Mouse (Mus musculus) CH12.LX (cell line): ENCODE data around the gene Ciz1. TPM values are rescaled to one million over a fixed set of nuclear protein-coding genes. Genes with fewer than 3 reads are reported as not detected.
A peak's percentile ranks its signal among the peaks of the same experiment; 100 is the strongest.

Source experiments
- DNase-seq: peaks from one replicate; pipeline ENCODE4 v3.0.0-alpha.2; 2013; ENCODE audit errors: extremely low read depth
- H3K27ac ChIP-seq: 2 replicates; pipeline ENCODE4 v1.5.1; 2012; ENCODE audit warnings: low read depth, mild to moderate bottlenecking, control low read depth, moderate library complexity; ENCODE audit not compliant: insufficient read depth
- H3K27me3 ChIP-seq: replicated peaks from 2 replicates; pipeline ENCODE3; 2012; ENCODE audit warnings: inconsistent platforms
- H3K36me3 ChIP-seq, 2 experiments: replicated peaks in 1 of 2; 2 replicates each; pipeline versions ENCODE3 to v1.6.1; 2012; ENCODE audit warnings: inconsistent platforms in 1 of 2, low read length in 1 of 2, mild to moderate bottlenecking in 1 of 2, mixed read lengths in 1 of 2, moderate library complexity in 1 of 2; ENCODE audit not compliant: control insufficient read depth in 1 of 2, insufficient read depth in 1 of 2
- H3K4me1 ChIP-seq, 2 experiments: 2 replicates each; pipeline ENCODE4 v1.6.1; 2012; ENCODE audit warnings: inconsistent platforms in 1 of 2, moderate library complexity in 1 of 2; ENCODE audit not compliant: insufficient read depth in 2 of 2, control insufficient read depth in 1 of 2
- H3K4me2 ChIP-seq: 2 replicates; pipeline ENCODE4 v1.6.1; 2012; ENCODE audit warnings: low read depth, mild to moderate bottlenecking, control low read depth; ENCODE audit not compliant: poor library complexity, insufficient read depth, severe bottlenecking
- H3K4me3 ChIP-seq, 3 experiments: fragments of 150-350 bp in 1 of 3; sonication (generic) in 1 of 3; replicated peaks in 1 of 3; 2 replicates each; pipeline versions ENCODE3 to v1.5.1; 2011 to 2012; ENCODE audit warnings: low read depth in 2 of 3, low read length in 2 of 3, mild to moderate bottlenecking in 2 of 3, moderate library complexity in 2 of 3, control low read depth in 1 of 3, improper control_type of control experiment in 1 of 3, inconsistent platforms in 1 of 3, mixed read lengths in 1 of 3; ENCODE audit not compliant: poor library complexity in 1 of 3
- H3K79me2 ChIP-seq: replicated peaks from 2 replicates; pipeline ENCODE4 v1.6.1; 2012; ENCODE audit warnings: mild to moderate bottlenecking, moderate library complexity; ENCODE audit not compliant: control insufficient read depth, poor library complexity, insufficient read depth, severe bottlenecking; ENCODE audit errors: extremely low read depth
- H3K9ac ChIP-seq: 2 replicates; pipeline ENCODE4 v1.6.1; 2012; ENCODE audit warnings: low read depth, mild to moderate bottlenecking, control low read depth, moderate library complexity; ENCODE audit not compliant: insufficient read depth
- H3K9me3 ChIP-seq: replicated peaks from 2 replicates; pipeline ENCODE3; 2012; ENCODE audit warnings: low read length, inconsistent platforms, mixed read lengths
- BHLHE40 ChIP-seq: IDR thresholded peaks from 2 replicates; pipeline ENCODE4 v1.6.1; 2011; ENCODE audit warnings: mild to moderate bottlenecking, low read depth, low read length, improper control_type of control experiment
- CTCF ChIP-seq, 2 experiments: IDR thresholded peaks in 1 of 2; conservative IDR thresholded peaks in 1 of 2; 2 replicates each; pipeline ENCODE4 v1.5.1; 2011 to 2012; ENCODE audit warnings: low read depth in 2 of 2, low read length in 2 of 2, improper control_type of control experiment in 1 of 2, inconsistent platforms in 1 of 2, mild to moderate bottlenecking in 1 of 2, moderate library complexity in 1 of 2
- E2F4 ChIP-seq: IDR thresholded peaks from 2 replicates; pipeline ENCODE4 v1.6.1; 2011; ENCODE audit warnings: low read depth, low read length, improper control_type of control experiment; ENCODE audit not compliant: insufficient replicate concordance
- EP300 ChIP-seq: IDR thresholded peaks from 2 replicates; pipeline ENCODE4 v1.6.1; 2011; ENCODE audit warnings: low read length, improper control_type of control experiment
- ETS1 ChIP-seq: conservative IDR thresholded peaks from 2 replicates; pipeline ENCODE4 v1.6.1; 2012; ENCODE audit warnings: low read depth, mild to moderate bottlenecking, inconsistent platforms, low read length, improper control_type of control experiment, moderate library complexity
- GABPA ChIP-seq: IDR thresholded peaks from 2 replicates; pipeline ENCODE4 v1.6.1; 2012; ENCODE audit warnings: low read depth, low read length, improper control_type of control experiment, inconsistent platforms; ENCODE audit not compliant: insufficient replicate concordance
- IRF4 ChIP-seq: IDR thresholded peaks from 2 replicates; pipeline ENCODE4 v1.6.1; 2014; ENCODE audit warnings: low read depth, mild to moderate bottlenecking, inconsistent platforms, low read length, improper control_type of control experiment
- JUN ChIP-seq: IDR thresholded peaks from 2 replicates; pipeline ENCODE4 v1.6.1; 2011; ENCODE audit warnings: low read depth, mild to moderate bottlenecking, low read length, improper control_type of control experiment, moderate library complexity; ENCODE audit not compliant: insufficient read depth
- JUND ChIP-seq: conservative IDR thresholded peaks from 2 replicates; pipeline ENCODE4 v1.6.1; 2011; ENCODE audit warnings: low read depth, low read length, improper control_type of control experiment
- KAT2A ChIP-seq: IDR thresholded peaks from 2 replicates; pipeline ENCODE4 v1.6.1; 2012; ENCODE audit warnings: low read length, improper control_type of control experiment, inconsistent platforms; ENCODE audit not compliant: insufficient replicate concordance
- MAX ChIP-seq: IDR thresholded peaks from 2 replicates; pipeline ENCODE4 v1.6.1; 2011; ENCODE audit warnings: low read length, improper control_type of control experiment
- MAZ ChIP-seq: IDR thresholded peaks from 2 replicates; pipeline ENCODE4 v1.6.1; 2012; ENCODE audit warnings: low read depth, mild to moderate bottlenecking, inconsistent platforms, low read length, improper control_type of control experiment, moderate library complexity
- MEF2A ChIP-seq: IDR thresholded peaks from 2 replicates; pipeline ENCODE4 v1.6.1; 2014; ENCODE audit warnings: low read depth, mild to moderate bottlenecking, inconsistent platforms, low read length, improper control_type of control experiment, borderline replicate concordance
- NELFE ChIP-seq: IDR thresholded peaks from 2 replicates; pipeline ENCODE4 v1.6.1; 2011; ENCODE audit warnings: low read depth, low read length, improper control_type of control experiment
- PAX5 ChIP-seq: IDR thresholded peaks from 2 replicates; pipeline ENCODE4 v1.6.1; 2012; ENCODE audit warnings: low read length, inconsistent platforms, mixed read lengths
- POLR2AphosphoS2 ChIP-seq: IDR thresholded peaks from 2 replicates; pipeline ENCODE4 v1.6.1; 2011; ENCODE audit warnings: low read depth, low read length, improper control_type of control experiment
- RCOR1 ChIP-seq: conservative IDR thresholded peaks from 2 replicates; pipeline ENCODE4 v1.6.1; 2012; ENCODE audit warnings: low read depth, mild to moderate bottlenecking, inconsistent platforms, low read length, improper control_type of control experiment
- SMC3 ChIP-seq: IDR thresholded peaks from 2 replicates; pipeline ENCODE4 v1.6.1; 2011; ENCODE audit warnings: low read depth, low read length, improper control_type of control experiment
- TBP ChIP-seq: conservative IDR thresholded peaks from 2 replicates; pipeline ENCODE4 v1.6.1; 2011; ENCODE audit warnings: low read depth, low read length, improper control_type of control experiment
- USF2 ChIP-seq: conservative IDR thresholded peaks from 2 replicates; pipeline ENCODE4 v1.6.1; 2011; ENCODE audit warnings: low read depth, low read length, improper control_type of control experiment
- ZC3H11A ChIP-seq: IDR thresholded peaks from 2 replicates; pipeline ENCODE4 v1.6.1; 2012; ENCODE audit warnings: low read depth, mild to moderate bottlenecking, inconsistent platforms, low read length, improper control_type of control experiment
- ZKSCAN1 ChIP-seq: IDR thresholded peaks from 2 replicates; pipeline ENCODE4 v1.6.1; 2012; ENCODE audit warnings: low read depth, inconsistent platforms, low read length, improper control_type of control experiment, borderline replicate concordance
- ZNF384 ChIP-seq: IDR thresholded peaks from 2 replicates; pipeline ENCODE4 v1.6.1; 2012; ENCODE audit warnings: low read depth, low read length, improper control_type of control experiment, inconsistent platforms
- dilution Hi-C: fragments of 300-500 bp; cut with MboI; formaldehyde crosslinking; loops from 2 replicates; pipeline ENCODE4 v1.14.3; 2020; ENCODE audit warnings: low sequenced_read_pairs; ENCODE audit not compliant: extremely low pct_unique_long_range_greater_than_20kb, extremely low pct_ligation_motif_present
- in situ Hi-C: fragments of 300-500 bp; cut with MboI; formaldehyde crosslinking; loops from 3 replicates; pipeline ENCODE4 v1.14.3; 2019; ENCODE audit warnings: low sequenced_read_pairs, low pct_ligation_motif_present, low pct_unique_long_range_greater_than_20kb, mixed read lengths
- polyA plus RNA-seq: library from polyadenylated mRNA; unstranded; fragments of >175 nt; gene quantifications from 2 replicates; pipeline ENCODE4 v1.2.1, GENCODE M21; 2012; ENCODE audit warnings: low read depth; ENCODE audit not compliant: insufficient read length
- total RNA-seq, 2 experiments: library from RNA; depleted of rRNA; stranded (reverse); fragments of 300-350 nt in 1 of 2; fragments of >200 nt in 1 of 2; gene quantifications; 2 replicates each; pipeline ENCODE4 v1.2.3; 2012 to 2014

Ciz1 gene
- total and polyA plus RNA-seq, 3 experiments = 8.1 to 47.3 (median 20.4) TPM

- in situ Hi-C loops (no loop called here), dilution Hi-C loops (no loop called here)
- H3K9me3 ChIP-seq = peaks cover 7% of the 10 kb centered on the region
- H3K27me3 ChIP-seq = peaks cover 76% of the 10 kb centered on the region
- no peaks in the 10 kb centered on the region for H3K36me3 ChIP-seq
- H3K79me2 ChIP-seq = no peaks in the 10 kb centered on the region
- H3K4me1 ChIP-seq = peaks cover 0 to 6% of the 10 kb centered on the region in 2 experiments; a peak in 2 of 4 replicates
- H3K4me2 ChIP-seq = no peak overlapping the region
- DNase-seq = no peak
- no peak overlapping the region for H3K9ac ChIP-seq
- no peak overlapping the region for H3K27ac ChIP-seq
- TF ChIP-seq NELFE (no peak), SMC3 (no peak), EP300 (no peak), RCOR1 (no peak), IRF4 (no peak), CTCF (conservative IDR thresholded peaks at IDR 0.05 in 1 of 2, IDR thresholded peaks at IDR 0.05 in 1 of 2; ENCODE audit: low read depth in 2 of 2, low read length in 2 of 2) (no peak), JUND (no peak), POLR2AphosphoS2 (no peak), ETS1 (no peak), KAT2A (no peak), USF2 (no peak), MAZ (no peak), MAX (no peak), ZC3H11A (no peak), E2F4 (no peak), BHLHE40 (no peak), ZKSCAN1 (no peak), PAX5 (no peak), TBP (no peak), JUN (no peak)
- no peak overlapping the region for H3K4me3 ChIP-seq
These were observed 10.1 kb upstream of the Ciz1 start for GRCm38 (mm10) chr2:32342039-32342438.

GRCm38 (mm10) chr2:32342539-32343350 lies 9.4 kb upstream of the Ciz1 start:
- TF ChIP-seq MEF2A = no peak
- peak; percentile 43; the same call in 1 of the 2 replicates for TF ChIP-seq IRF4
- TF ChIP-seq ZNF384 = no peak
- TF ChIP-seq GABPA = no peak
- TF ChIP-seq, all 38 proteins: peak for 1
- in situ Hi-C loops = no loop called here
- Histone ChIP-seq H3K27ac (no peak overlapping the region), H3K79me2 (no peaks in the 10 kb centered on the region), H3K9ac (no peak overlapping the region), H3K4me1 (peaks cover 0 to 6% of the 10 kb centered on the region in 2 experiments; a peak in 2 of 4 replicates), H3K4me3 (no peak overlapping the region), H3K9me3 (peaks cover 6% of the 10 kb centered on the region), H3K36me3 (no peaks in the 10 kb centered on the region), H3K27me3 (peaks cover 77% of the 10 kb centered on the region), H3K4me2 (no peak overlapping the region)
- dilution Hi-C loops = no loop called here
- peak; percentile 42 for DNase-seq
